Mouse (Mus musculus): ENCODE data around the gene Mtmr11. TPM values are rescaled to one million over a fixed set of nuclear protein-coding genes. Genes with fewer than 3 reads are reported as not detected.

Mtmr11 gene
- total and polyA plus RNA-seq, 3 experiments = 0.81 to 2.5 (median 0.83) TPM

DNA sequence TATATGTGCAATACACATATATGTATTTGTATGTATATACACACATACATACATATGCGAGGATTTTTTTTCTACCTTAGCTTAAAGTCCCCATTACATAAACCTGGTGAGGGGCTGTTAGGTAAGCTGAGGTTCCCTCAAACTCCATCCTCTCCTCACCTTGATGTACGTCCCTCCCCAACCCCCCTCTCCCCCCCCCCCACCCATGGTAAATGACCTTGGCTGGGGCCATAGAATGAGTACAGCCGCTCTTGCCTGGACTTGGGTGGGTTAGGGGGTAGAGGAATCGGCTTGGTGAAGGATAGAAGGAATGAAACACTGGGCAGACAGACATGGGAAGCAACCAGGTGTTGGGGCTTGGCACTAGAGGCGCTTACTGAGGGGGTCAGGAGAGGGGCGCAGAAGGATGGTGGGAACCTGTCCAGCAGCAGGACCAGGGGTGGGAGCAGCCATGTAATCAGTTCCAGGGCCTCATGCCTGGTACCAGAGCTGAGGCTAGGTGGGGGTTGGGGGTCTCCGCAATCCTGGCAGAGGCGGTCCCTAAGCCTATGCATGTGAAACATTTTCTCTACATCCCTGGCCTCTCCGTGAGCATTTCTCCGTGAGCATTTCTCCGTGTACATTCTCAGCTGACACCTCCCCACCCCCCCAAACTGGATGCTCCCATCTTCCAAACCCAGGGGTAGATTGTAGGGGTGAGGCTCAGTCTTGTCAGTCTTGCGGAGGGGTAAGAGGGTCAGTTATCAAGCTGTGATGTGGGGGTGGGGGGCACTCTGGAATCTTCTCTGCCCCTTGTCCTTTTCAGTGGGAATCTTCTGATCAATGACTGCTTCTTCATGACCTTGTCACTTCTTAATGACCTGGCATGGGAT lies 19.9 kb downstream of the Mtmr11 start:
- Histone ChIP-seq H3K9ac (ENCODE audit: insufficient read depth, low read depth) (peak overlapping the region; percentile 12; the same call in 1 of the 2 replicates), H3K4me2 (ENCODE audit: insufficient read depth, low read depth, poor library complexity, severe bottlenecking) (peak overlapping the region; percentile 90), H3K27ac (ENCODE audit: insufficient read depth, low read depth) (no peak overlapping the region), H3K36me3 (replicated peaks in 1 of 2; ENCODE audit: control insufficient read depth in 1 of 2, insufficient read depth in 1 of 2, low read length in 1 of 2) (peaks cover 12 to 44% of the 10 kb centered on the region in 2 experiments), H3K79me2 (replicated peaks; ENCODE audit: control insufficient read depth, extremely low read depth, insufficient read depth, poor library complexity, severe bottlenecking) (no peaks in the 10 kb centered on the region), H3K4me1 (ENCODE audit: control insufficient read depth in 1 of 2, insufficient read depth in 2 of 2) (peaks cover 5 to 21% of the 10 kb centered on the region in 2 experiments; a peak in 3 of 4 replicates), H3K9me3 (replicated peaks; ENCODE audit: low read length) (no peaks in the 10 kb centered on the region), H3K27me3 (replicated peaks) (no peaks in the 10 kb centered on the region), H3K4me3 (replicated peaks in 1 of 3; ENCODE audit: low read depth in 2 of 3, low read length in 2 of 3, poor library complexity in 1 of 3) (peak overlapping the region in 2 of 3 experiments; percentile 56 to 59)
- no peak for DNase-seq (ENCODE audit: extremely low read depth)
- TF ChIP-seq CHD1 (IDR thresholded peaks at IDR 0.05; ENCODE audit: low read depth, low read length) = no peak
- TF ChIP-seq MYC (IDR thresholded peaks at IDR 0.05; ENCODE audit: low read depth, low read length) = no peak
- TF ChIP-seq ZKSCAN1 (IDR thresholded peaks at IDR 0.05; ENCODE audit: borderline replicate concordance, low read depth, low read length) = no peak
- no peak for TF ChIP-seq ELF1 (IDR thresholded peaks at IDR 0.05; ENCODE audit: low read depth, low read length)
- no peak for TF ChIP-seq MXI1 (IDR thresholded peaks at IDR 0.05; ENCODE audit: low read depth, low read length)
- TF ChIP-seq MEF2A (IDR thresholded peaks at IDR 0.05; ENCODE audit: borderline replicate concordance, low read depth, low read length) = no peak
- no peak for TF ChIP-seq USF1 (IDR thresholded peaks at IDR 0.05; ENCODE audit: low read depth, low read length)
- TF ChIP-seq POLR2AphosphoS2 (IDR thresholded peaks at IDR 0.05; ENCODE audit: low read depth, low read length) = no peak
- TF ChIP-seq RCOR1 (conservative IDR thresholded peaks at IDR 0.05; ENCODE audit: low read depth, low read length) = no peak
- no peak for TF ChIP-seq POLR2A (IDR thresholded peaks at IDR 0.05; ENCODE audit: low read depth, low read length)
- no peak for TF ChIP-seq MAZ (IDR thresholded peaks at IDR 0.05; ENCODE audit: low read depth, low read length)
- TF ChIP-seq BHLHE40 (IDR thresholded peaks at IDR 0.05; ENCODE audit: low read depth, low read length) = no peak
- no peak for TF ChIP-seq E2F4 (IDR thresholded peaks at IDR 0.05; ENCODE audit: insufficient replicate concordance, low read depth, low read length)
- no peak for TF ChIP-seq GABPA (IDR thresholded peaks at IDR 0.05; ENCODE audit: insufficient replicate concordance, low read depth, low read length)
- no peak for TF ChIP-seq PAX5 (IDR thresholded peaks at IDR 0.05; ENCODE audit: low read length)
- no peak for TF ChIP-seq HCFC1 (IDR thresholded peaks at IDR 0.05; ENCODE audit: low read depth, low read length)
- dilution Hi-C loops (cut with MboI; ENCODE audit: extremely low pct_ligation_motif_present, extremely low pct_unique_long_range_greater_than_20kb, low sequenced_read_pairs) (no loop called here), in situ Hi-C loops (cut with MboI; ENCODE audit: low pct_ligation_motif_present, low pct_unique_long_range_greater_than_20kb, low sequenced_read_pairs) (no loop called here)

DNA sequence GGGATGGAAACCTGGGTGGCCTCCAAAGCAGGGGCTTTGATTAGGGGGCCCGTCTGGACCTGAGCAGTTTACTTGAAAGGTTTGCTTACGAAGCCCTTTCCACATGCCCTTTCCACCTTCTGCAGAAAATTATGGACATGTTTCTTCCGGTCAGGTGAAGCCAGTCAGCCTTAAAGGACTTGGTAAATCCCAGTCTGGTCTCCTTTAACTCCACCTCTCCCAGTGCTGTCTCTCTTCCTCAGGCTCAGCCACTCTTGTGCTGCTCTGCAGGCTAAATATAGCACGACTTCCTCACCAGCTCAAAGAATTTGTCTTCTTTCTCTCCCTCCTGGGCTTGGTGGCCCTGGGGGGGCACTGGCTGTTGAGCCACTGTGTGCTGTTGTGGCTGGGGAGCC lies 20.6 kb downstream of the Mtmr11 start:
- Histone ChIP-seq H3K4me2 (ENCODE audit: insufficient read depth, low read depth, poor library complexity, severe bottlenecking) (no peak overlapping the region), H3K36me3 (replicated peaks in 1 of 2; ENCODE audit: control insufficient read depth in 1 of 2, insufficient read depth in 1 of 2, low read length in 1 of 2) (peaks cover 9 to 47% of the 10 kb centered on the region in 2 experiments), H3K27me3 (replicated peaks) (no peaks in the 10 kb centered on the region), H3K27ac (ENCODE audit: insufficient read depth, low read depth) (no peak overlapping the region), H3K4me1 (ENCODE audit: control insufficient read depth in 1 of 2, insufficient read depth in 2 of 2) (peaks cover 5 to 21% of the 10 kb centered on the region in 2 experiments; a peak in 3 of 4 replicates), H3K9me3 (replicated peaks; ENCODE audit: low read length) (no peaks in the 10 kb centered on the region), H3K4me3 (replicated peaks in 1 of 3; ENCODE audit: low read depth in 2 of 3, low read length in 2 of 3, poor library complexity in 1 of 3) (no peak overlapping the region), H3K9ac (ENCODE audit: insufficient read depth, low read depth) (no peak overlapping the region), H3K79me2 (replicated peaks; ENCODE audit: control insufficient read depth, extremely low read depth, insufficient read depth, poor library complexity, severe bottlenecking) (no peaks in the 10 kb centered on the region)
- no peak for TF ChIP-seq MAZ (IDR thresholded peaks at IDR 0.05; ENCODE audit: low read depth, low read length)
- no peak for TF ChIP-seq MXI1 (IDR thresholded peaks at IDR 0.05; ENCODE audit: low read depth, low read length)
- TF ChIP-seq SIN3A (IDR thresholded peaks at IDR 0.05; ENCODE audit: low read length) = no peak
- no peak for TF ChIP-seq TCF12 (IDR thresholded peaks at IDR 0.05; ENCODE audit: low read depth, low read length)
- TF ChIP-seq USF1 (IDR thresholded peaks at IDR 0.05; ENCODE audit: low read depth, low read length) = no peak
- TF ChIP-seq E2F4 (IDR thresholded peaks at IDR 0.05; ENCODE audit: insufficient replicate concordance, low read depth, low read length) = no peak
- TF ChIP-seq ELF1 (IDR thresholded peaks at IDR 0.05; ENCODE audit: low read depth, low read length) = no peak
- no peak for TF ChIP-seq CHD2 (IDR thresholded peaks at IDR 0.05; ENCODE audit: low read length)
- TF ChIP-seq IRF4 (IDR thresholded peaks at IDR 0.05; ENCODE audit: low read depth, low read length) = no peak
- TF ChIP-seq EP300 (IDR thresholded peaks at IDR 0.05; ENCODE audit: low read length) = no peak
- TF ChIP-seq MAX (IDR thresholded peaks at IDR 0.05; ENCODE audit: low read length) = no peak
- no peak for TF ChIP-seq BHLHE40 (IDR thresholded peaks at IDR 0.05; ENCODE audit: low read depth, low read length)
- no peak for TF ChIP-seq CHD1 (IDR thresholded peaks at IDR 0.05; ENCODE audit: low read depth, low read length)
- no peak for DNase-seq (ENCODE audit: extremely low read depth)
- in situ Hi-C loops (cut with MboI; ENCODE audit: low pct_ligation_motif_present, low pct_unique_long_range_greater_than_20kb, low sequenced_read_pairs) = no loop called here
- dilution Hi-C loops (cut with MboI; ENCODE audit: extremely low pct_ligation_motif_present, extremely low pct_unique_long_range_greater_than_20kb, low sequenced_read_pairs) = no loop called here

All from CH12.LX (cell line).